Mouse (Mus musculus) spleen, adult 10 weeks (tissue): ENCODE measurements around the gene Abhd14b. TPM values are rescaled to one million over a fixed set of nuclear protein-coding genes. Genes with fewer than 3 reads are reported as not detected.

ENCODE experiments used
- polyA plus RNA-seq: library from polyadenylated mRNA; stranded (reverse); fragments of 350-450 nt; fragmentation: Illumina TruSeq; extraction: RNeasy Lipid Tissue Mini Kit (QIAGEN cat#74804); gene quantifications from one replicate; pipeline ENCODE4 v1.2.3, GENCODE M21; 2015; ENCODE audit warnings: low replicate concordance; ENCODE audit not compliant: insufficient read depth

Gene Abhd14b
- 19.7 TPM for polyA plus RNA-seq

GRCm38 (mm10) chr9:106447348-106447747 is at the start of gene Abhd14b, which contains the start of gene Abhd14a:
TSS of gene Abhd14b (plus strand) at chr9:106447459.
TSS of gene Abhd14a (minus strand) at chr9:106447678.

DNA sequence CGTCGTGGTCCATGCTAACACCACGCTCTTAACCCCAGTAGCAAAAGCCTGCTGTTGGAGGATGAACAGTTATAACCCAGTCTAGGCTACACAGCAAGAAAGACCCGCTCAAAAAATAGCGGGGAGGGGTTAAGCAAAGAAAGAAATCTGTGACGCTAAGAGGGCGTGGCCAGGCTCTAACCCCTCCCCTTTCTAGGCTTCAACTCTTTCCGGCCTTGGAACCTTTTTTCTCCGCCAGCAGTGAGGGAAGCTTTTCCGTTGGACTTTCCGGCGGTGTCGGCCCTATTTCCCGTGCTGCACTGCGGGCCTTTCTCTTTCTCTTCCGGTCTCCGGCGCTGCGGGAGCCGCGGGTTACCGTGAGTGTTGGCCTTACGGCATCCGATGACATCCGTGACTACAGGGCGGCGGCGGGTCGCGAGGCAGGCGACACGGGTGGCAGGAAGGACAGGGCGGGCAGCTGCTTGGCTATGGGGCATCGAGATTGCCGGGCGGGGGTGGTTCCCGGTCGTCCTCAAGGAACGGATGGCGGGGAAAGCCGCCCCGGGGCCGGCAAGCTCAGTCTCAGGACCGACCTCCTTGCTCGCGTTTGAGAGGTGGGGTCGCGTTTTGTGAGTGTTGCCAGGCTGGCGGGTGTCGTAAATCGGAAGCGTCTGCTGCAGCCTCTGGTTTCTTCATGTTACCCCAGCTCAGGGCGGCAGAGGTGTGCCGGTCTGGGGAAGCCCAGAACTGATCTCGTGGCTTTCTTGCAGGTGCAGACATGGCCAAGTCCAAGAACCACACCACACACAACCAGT is 17.8 kb upstream of the Abhd14b start, which contains the start of gene Rpl29:
TSS of gene Rpl29 (plus strand) at position 234 of the 794 bp plus-strand sequence.

GRCm38 (mm10) chr9:106453271-106454070 is 6.2 kb downstream of the Abhd14b start, which contains the start of gene Pcbp4:
TSS of gene Pcbp4 (plus strand) at chr9:106453291.

DNA sequence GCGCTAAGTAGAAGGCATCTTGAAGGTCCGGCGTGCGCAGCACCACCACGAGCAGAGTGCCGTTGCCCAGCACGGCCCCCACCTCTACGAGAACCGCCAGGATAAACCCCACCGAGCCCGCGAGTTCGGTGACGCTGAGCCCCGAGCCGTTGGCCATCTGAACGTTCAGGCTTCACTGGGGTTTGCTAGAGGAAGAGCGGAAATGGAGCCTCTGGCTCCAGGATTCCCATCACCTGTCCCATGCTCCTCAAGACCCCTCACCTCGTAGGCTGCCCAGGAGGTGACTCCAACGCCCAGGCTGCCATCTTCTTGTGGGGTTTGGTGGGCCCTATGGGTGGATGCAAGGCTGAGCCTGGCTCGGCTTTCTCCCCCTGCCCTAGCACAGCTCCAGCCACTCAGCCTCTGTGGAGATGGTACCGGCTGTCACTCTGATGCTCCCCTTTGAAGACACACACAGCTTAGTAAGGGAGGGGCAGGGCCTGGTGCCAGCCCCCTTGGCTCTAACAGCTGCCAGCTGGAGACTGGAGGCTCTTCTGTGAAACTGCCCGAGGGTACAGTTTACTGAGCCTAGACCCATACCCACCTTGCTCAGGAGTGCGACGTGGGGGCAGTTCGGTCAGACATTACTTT is 18.4 kb downstream of the Abhd14b start, which contains the start of gene Gpr62:
TSS of gene Gpr62 (minus strand) at position 368 of the 630 bp plus-strand sequence.

DNA sequence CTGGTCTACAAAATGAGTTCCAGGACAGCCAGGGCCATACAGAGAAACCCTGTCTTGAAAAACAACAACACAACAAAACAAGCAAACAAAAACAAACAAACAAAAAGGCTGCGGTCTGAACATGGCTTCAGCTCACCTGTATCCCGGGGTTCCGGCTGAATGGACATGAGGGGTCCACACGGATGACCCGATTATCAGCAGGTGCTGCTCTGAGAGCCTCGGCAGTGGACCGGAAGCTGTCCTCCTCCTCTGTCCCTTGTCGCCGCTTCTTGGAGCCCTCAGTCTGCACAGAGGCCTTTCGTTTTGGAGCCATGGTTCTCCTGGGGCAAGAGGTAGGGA is 28.4 kb downstream of the Abhd14b start, which contains the start of gene Rrp9:
TSS of gene Rrp9 (plus strand) at position 301 of the 339 bp plus-strand sequence.

GRCm38 (mm10) chr9:106476924-106477484 is 29.7 kb downstream of the Abhd14b start, which contains the start of gene Parp3:
TSS of gene Parp3 (minus strand) at chr9:106476949.

DNA sequence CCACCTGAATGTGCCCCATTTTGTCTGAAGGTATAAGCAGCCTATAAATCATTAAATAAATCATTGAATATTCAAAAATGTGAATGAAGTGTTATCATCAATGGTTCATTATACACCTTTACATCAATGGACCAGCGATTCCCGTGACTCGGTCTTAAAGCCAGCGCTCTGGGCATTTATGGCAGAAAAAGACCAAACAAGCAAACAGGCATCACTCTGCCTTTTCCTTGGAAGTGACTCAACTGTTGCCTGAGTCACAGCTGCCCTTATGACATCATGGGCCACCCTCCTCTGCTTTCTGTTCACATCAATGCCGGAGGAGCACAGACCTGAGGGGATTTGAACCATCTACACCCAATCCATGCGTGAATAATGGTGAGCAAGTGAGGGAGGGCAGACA is 52.4 kb downstream of the Abhd14b start, which contains the start of gene Iqcf1:
TSS of gene Iqcf1 (plus strand) at position 301 of the 400 bp plus-strand sequence.

Other genes starting within 250 kb of the Abhd14b start
- 67.1 TPM for gene Ppm1m, start 247.7 kb upstream of the Abhd14b start, polyA plus RNA-seq
- 53.0 TPM for gene Twf2, start 244.4 kb upstream of the Abhd14b start, polyA plus RNA-seq
- gene Tlr9, start 224.9 kb upstream of the Abhd14b start, polyA plus RNA-seq: 31.3 TPM
- gene Alas1, start 198.8 kb upstream of the Abhd14b start, polyA plus RNA-seq: 34.6 TPM
- gene Poc1a, start 166.4 kb upstream of the Abhd14b start, polyA plus RNA-seq: 1.4 TPM
- gene Dusp7, start 78.8 kb upstream of the Abhd14b start, polyA plus RNA-seq: 29.6 TPM
- 347 TPM for gene Rpl29, start 18.0 kb upstream of the Abhd14b start, polyA plus RNA-seq
- 5.5 TPM for gene Acy1, start 9.1 kb upstream of the Abhd14b start, polyA plus RNA-seq
- gene Abhd14a, start 219 bp downstream of the Abhd14b start, polyA plus RNA-seq: 5.2 TPM
- gene Pcbp4, start 5.8 kb downstream of the Abhd14b start, polyA plus RNA-seq: 2.1 TPM
- gene Gpr62, start 18.5 kb downstream of the Abhd14b start, polyA plus RNA-seq: not detected
- 23.6 TPM for gene Rrp9, start 28.5 kb downstream of the Abhd14b start, polyA plus RNA-seq
- 53.9 TPM for gene Parp3, start 29.5 kb downstream of the Abhd14b start, polyA plus RNA-seq
- gene Iqcf1, start 52.5 kb downstream of the Abhd14b start, polyA plus RNA-seq: not detected
- not detected for gene Iqcf5, start 67.1 kb downstream of the Abhd14b start, polyA plus RNA-seq
- not detected for gene Iqcf3, start 114.2 kb downstream of the Abhd14b start, polyA plus RNA-seq
- not detected for gene Iqcf4, start 123.5 kb downstream of the Abhd14b start, polyA plus RNA-seq
- gene Iqcf6, start 179.1 kb downstream of the Abhd14b start, polyA plus RNA-seq: not detected
- gene Grm2, start 208.6 kb downstream of the Abhd14b start, polyA plus RNA-seq: not detected
- 25.8 TPM for gene Tex264, start 238.5 kb downstream of the Abhd14b start, polyA plus RNA-seq